Mouse (Mus musculus) G1E (cell line): Measurements from ENCODE around the gene Hmces.

Experiments
- CTCF ChIP-seq: IDR thresholded peaks from 2 replicates; pipeline ENCODE4 v1.5.1; 2012; ENCODE audit warnings: low read depth, low read length, inconsistent platforms, mixed read lengths
- GATA1 ChIP-seq: IDR thresholded peaks from 2 replicates; pipeline ENCODE4 v1.6.1; 2012; ENCODE audit warnings: borderline replicate concordance, low read length, inconsistent platforms, mixed read lengths
- GATA2 ChIP-seq: IDR thresholded peaks from 2 replicates; pipeline ENCODE4 v1.6.1; 2012; ENCODE audit warnings: low read depth, low read length, inconsistent platforms, borderline replicate concordance
- POLR2AphosphoS5 ChIP-seq: IDR thresholded peaks from 2 replicates; pipeline ENCODE4 v1.6.1; 2012; ENCODE audit warnings: low read depth, low read length, inconsistent platforms; ENCODE audit not compliant: insufficient replicate concordance
- TAL1 ChIP-seq: conservative IDR thresholded peaks from 2 replicates; pipeline ENCODE4 v1.6.1; 2012; ENCODE audit warnings: low read depth, low read length, inconsistent platforms, mixed read lengths

GRCm38 (mm10) chr6:87915939-87916338 lies 2.2 kb downstream of the Hmces start:
- TF ChIP-seq CTCF = no peak
- TF ChIP-seq GATA1 = no peak
- no peak for TF ChIP-seq TAL1
- no peak for TF ChIP-seq POLR2AphosphoS5
- no peak for TF ChIP-seq GATA2
